Mouse (Mus musculus): ENCODE results near the gene Psme2b. TPM values are rescaled to one million over a fixed set of nuclear protein-coding genes. Genes with fewer than 3 reads are reported as not detected.
"Not testable (repeated sequence)": the region's sequence is repeated elsewhere in the genome, so short reads cannot be mapped to it uniquely, and the experiment has no call there.

The Psme2b gene
- total RNA-seq, 1 experiment, result 2.1 TPM

DNA sequence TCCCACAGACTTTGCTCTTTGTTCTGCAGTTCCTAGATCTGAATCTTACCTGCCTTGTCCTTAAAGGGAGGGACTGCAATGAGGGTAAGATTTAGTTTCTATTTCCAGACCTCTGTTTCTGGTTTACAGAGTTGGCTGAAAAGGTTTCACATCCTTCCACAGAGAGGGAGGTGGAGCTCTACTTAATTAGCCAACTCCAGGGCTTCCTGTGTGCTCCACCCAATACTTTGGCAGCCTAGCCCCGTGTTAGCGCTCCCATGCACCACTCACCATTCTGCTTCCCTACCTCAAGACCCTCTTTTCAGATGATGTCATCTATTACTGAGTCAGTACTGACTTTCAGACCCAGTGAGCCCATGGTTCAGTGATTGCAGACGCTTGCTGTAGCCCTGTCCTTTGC lies 33.3 kb upstream of the Psme2b start, which contains the start of gene 9930111J21Rik1:
9930111J21Rik1 (minus strand) TSS at position 148 of the 400 bp plus-strand sequence.
- H3K9me3 ChIP-seq (ENCODE audit: control insufficient read depth, insufficient read depth, low read depth, low read length); H3K27ac ChIP-seq (ENCODE audit: insufficient read depth, low read depth, low read length, poor library complexity, severe bottlenecking); in situ Hi-C loops (cut with MboI; ENCODE audit: low sequenced_read_pairs in 2 of 2, unreplicated experiment in 2 of 2); H3K9ac ChIP-seq (ENCODE audit: insufficient read depth, low read depth, low read length, poor library complexity, severe bottlenecking); H3K36me3 ChIP-seq (ENCODE audit: control insufficient read depth, insufficient read depth, low read length, poor library complexity, severe bottlenecking); H3K4me1 ChIP-seq (ENCODE audit: control insufficient read depth in 2 of 2, insufficient read depth in 2 of 2, low read length in 2 of 2, poor library complexity in 1 of 2); H3K4me3 ChIP-seq (ENCODE audit: insufficient read depth in 1 of 2, low read depth in 1 of 2, low read length in 2 of 2, poor library complexity in 1 of 2, severe bottlenecking in 1 of 2); DNase-seq (ENCODE audit: low read depth, low spot score): not testable (repeated sequence)

GRCm38 (mm10) chr11:48978240-48978939 lies 32.4 kb upstream of the Psme2b start, which contains the start of gene Olfr56:
Gene Olfr56, plus strand, starts transcription at chr11:48978889.
- DNase-seq (ENCODE audit: low read depth, low spot score); H3K9ac ChIP-seq (ENCODE audit: insufficient read depth, low read depth, low read length, poor library complexity, severe bottlenecking); H3K4me3 ChIP-seq (ENCODE audit: insufficient read depth in 1 of 2, low read depth in 1 of 2, low read length in 2 of 2, poor library complexity in 1 of 2, severe bottlenecking in 1 of 2); H3K9me3 ChIP-seq (ENCODE audit: control insufficient read depth, insufficient read depth, low read depth, low read length); in situ Hi-C loops (cut with MboI; ENCODE audit: low sequenced_read_pairs in 2 of 2, unreplicated experiment in 2 of 2); H3K36me3 ChIP-seq (ENCODE audit: control insufficient read depth, insufficient read depth, low read length, poor library complexity, severe bottlenecking); H3K27ac ChIP-seq (ENCODE audit: insufficient read depth, low read depth, low read length, poor library complexity, severe bottlenecking); H3K4me1 ChIP-seq (ENCODE audit: control insufficient read depth in 2 of 2, insufficient read depth in 2 of 2, low read length in 2 of 2, poor library complexity in 1 of 2): not testable (repeated sequence)

GRCm38 (mm10) chr11:48974686-48975085 lies 28.7 kb upstream of the Psme2b start:
- H3K36me3 ChIP-seq (ENCODE audit: control insufficient read depth, insufficient read depth, low read length, poor library complexity, severe bottlenecking); in situ Hi-C loops (cut with MboI; ENCODE audit: low sequenced_read_pairs in 2 of 2, unreplicated experiment in 2 of 2); H3K9me3 ChIP-seq (ENCODE audit: control insufficient read depth, insufficient read depth, low read depth, low read length); H3K9ac ChIP-seq (ENCODE audit: insufficient read depth, low read depth, low read length, poor library complexity, severe bottlenecking); H3K4me1 ChIP-seq (ENCODE audit: control insufficient read depth in 2 of 2, insufficient read depth in 2 of 2, low read length in 2 of 2, poor library complexity in 1 of 2); DNase-seq (ENCODE audit: low read depth, low spot score); H3K27ac ChIP-seq (ENCODE audit: insufficient read depth, low read depth, low read length, poor library complexity, severe bottlenecking); H3K4me3 ChIP-seq (ENCODE audit: insufficient read depth in 1 of 2, low read depth in 1 of 2, low read length in 2 of 2, poor library complexity in 1 of 2, severe bottlenecking in 1 of 2): not testable (repeated sequence)

- H3K9me3 ChIP-seq (ENCODE audit: control insufficient read depth, insufficient read depth, low read depth, low read length); H3K4me1 ChIP-seq (ENCODE audit: control insufficient read depth in 2 of 2, insufficient read depth in 2 of 2, low read length in 2 of 2, poor library complexity in 1 of 2); H3K4me3 ChIP-seq (ENCODE audit: insufficient read depth in 1 of 2, low read depth in 1 of 2, low read length in 2 of 2, poor library complexity in 1 of 2, severe bottlenecking in 1 of 2); H3K9ac ChIP-seq (ENCODE audit: insufficient read depth, low read depth, low read length, poor library complexity, severe bottlenecking); H3K27ac ChIP-seq (ENCODE audit: insufficient read depth, low read depth, low read length, poor library complexity, severe bottlenecking); DNase-seq (ENCODE audit: low read depth, low spot score); in situ Hi-C loops (cut with MboI; ENCODE audit: low sequenced_read_pairs in 2 of 2, unreplicated experiment in 2 of 2); H3K36me3 ChIP-seq (ENCODE audit: control insufficient read depth, insufficient read depth, low read length, poor library complexity, severe bottlenecking): not testable (repeated sequence)
These were observed 6.7 kb downstream of the Psme2b start for GRCm38 (mm10) chr11:48939286-48939685.

GRCm38 (mm10) chr11:48935291-48935690 lies 10.7 kb downstream of the Psme2b start:
- H3K36me3 ChIP-seq (ENCODE audit: control insufficient read depth, insufficient read depth, low read length, poor library complexity, severe bottlenecking); DNase-seq (ENCODE audit: low read depth, low spot score); H3K27ac ChIP-seq (ENCODE audit: insufficient read depth, low read depth, low read length, poor library complexity, severe bottlenecking); H3K9ac ChIP-seq (ENCODE audit: insufficient read depth, low read depth, low read length, poor library complexity, severe bottlenecking); H3K4me1 ChIP-seq (ENCODE audit: control insufficient read depth in 2 of 2, insufficient read depth in 2 of 2, low read length in 2 of 2, poor library complexity in 1 of 2); in situ Hi-C loops (cut with MboI; ENCODE audit: low sequenced_read_pairs in 2 of 2, unreplicated experiment in 2 of 2); H3K9me3 ChIP-seq (ENCODE audit: control insufficient read depth, insufficient read depth, low read depth, low read length); H3K4me3 ChIP-seq (ENCODE audit: insufficient read depth in 1 of 2, low read depth in 1 of 2, low read length in 2 of 2, poor library complexity in 1 of 2, severe bottlenecking in 1 of 2): not testable (repeated sequence)

GRCm38 (mm10) chr11:48933923-48934322 lies 12.1 kb downstream of the Psme2b start:
- in situ Hi-C loops (cut with MboI; ENCODE audit: low sequenced_read_pairs in 2 of 2, unreplicated experiment in 2 of 2), result not testable (repeated sequence)

GRCm38 (mm10) chr11:48933422-48933821 lies 12.6 kb downstream of the Psme2b start:
- in situ Hi-C loops (cut with MboI; ENCODE audit: low sequenced_read_pairs in 2 of 2, unreplicated experiment in 2 of 2); H3K9ac ChIP-seq (ENCODE audit: insufficient read depth, low read depth, low read length, poor library complexity, severe bottlenecking); H3K27ac ChIP-seq (ENCODE audit: insufficient read depth, low read depth, low read length, poor library complexity, severe bottlenecking); H3K4me3 ChIP-seq (ENCODE audit: insufficient read depth in 1 of 2, low read depth in 1 of 2, low read length in 2 of 2, poor library complexity in 1 of 2, severe bottlenecking in 1 of 2); DNase-seq (ENCODE audit: low read depth, low spot score); H3K9me3 ChIP-seq (ENCODE audit: control insufficient read depth, insufficient read depth, low read depth, low read length); H3K4me1 ChIP-seq (ENCODE audit: control insufficient read depth in 2 of 2, insufficient read depth in 2 of 2, low read length in 2 of 2, poor library complexity in 1 of 2); H3K36me3 ChIP-seq (ENCODE audit: control insufficient read depth, insufficient read depth, low read length, poor library complexity, severe bottlenecking): not testable (repeated sequence)

More at GRCm38 (mm10) chr11:48933923-48934322, 12.1 kb downstream of the Psme2b start:
- not testable (repeated sequence) for H3K36me3 ChIP-seq (ENCODE audit: control insufficient read depth, insufficient read depth, low read length, poor library complexity, severe bottlenecking); H3K27ac ChIP-seq (ENCODE audit: insufficient read depth, low read depth, low read length, poor library complexity, severe bottlenecking); H3K4me1 ChIP-seq (ENCODE audit: control insufficient read depth in 2 of 2, insufficient read depth in 2 of 2, low read length in 2 of 2, poor library complexity in 1 of 2); DNase-seq (ENCODE audit: low read depth, low spot score); H3K9me3 ChIP-seq (ENCODE audit: control insufficient read depth, insufficient read depth, low read depth, low read length); H3K4me3 ChIP-seq (ENCODE audit: insufficient read depth in 1 of 2, low read depth in 1 of 2, low read length in 2 of 2, poor library complexity in 1 of 2, severe bottlenecking in 1 of 2); H3K9ac ChIP-seq (ENCODE audit: insufficient read depth, low read depth, low read length, poor library complexity, severe bottlenecking)

- H3K36me3 ChIP-seq (ENCODE audit: control insufficient read depth, insufficient read depth, low read length, poor library complexity, severe bottlenecking); H3K27ac ChIP-seq (ENCODE audit: insufficient read depth, low read depth, low read length, poor library complexity, severe bottlenecking); H3K4me1 ChIP-seq (ENCODE audit: control insufficient read depth in 2 of 2, insufficient read depth in 2 of 2, low read length in 2 of 2, poor library complexity in 1 of 2); H3K9me3 ChIP-seq (ENCODE audit: control insufficient read depth, insufficient read depth, low read depth, low read length); DNase-seq (ENCODE audit: low read depth, low spot score); H3K9ac ChIP-seq (ENCODE audit: insufficient read depth, low read depth, low read length, poor library complexity, severe bottlenecking); in situ Hi-C loops (cut with MboI; ENCODE audit: low sequenced_read_pairs in 2 of 2, unreplicated experiment in 2 of 2); H3K4me3 ChIP-seq (ENCODE audit: insufficient read depth in 1 of 2, low read depth in 1 of 2, low read length in 2 of 2, poor library complexity in 1 of 2, severe bottlenecking in 1 of 2): not testable (repeated sequence)
These were observed 17.9 kb downstream of the Psme2b start for GRCm38 (mm10) chr11:48928068-48928467.
